Mouse (Mus musculus): ENCODE measurements around the gene Ptger1. TPM values are rescaled to one million over a fixed set of nuclear protein-coding genes. Genes with fewer than 3 reads are reported as not detected.

Ptger1 gene
- polyA plus RNA-seq, 1 experiment from 2014 or later: 5.6 TPM

DNA sequence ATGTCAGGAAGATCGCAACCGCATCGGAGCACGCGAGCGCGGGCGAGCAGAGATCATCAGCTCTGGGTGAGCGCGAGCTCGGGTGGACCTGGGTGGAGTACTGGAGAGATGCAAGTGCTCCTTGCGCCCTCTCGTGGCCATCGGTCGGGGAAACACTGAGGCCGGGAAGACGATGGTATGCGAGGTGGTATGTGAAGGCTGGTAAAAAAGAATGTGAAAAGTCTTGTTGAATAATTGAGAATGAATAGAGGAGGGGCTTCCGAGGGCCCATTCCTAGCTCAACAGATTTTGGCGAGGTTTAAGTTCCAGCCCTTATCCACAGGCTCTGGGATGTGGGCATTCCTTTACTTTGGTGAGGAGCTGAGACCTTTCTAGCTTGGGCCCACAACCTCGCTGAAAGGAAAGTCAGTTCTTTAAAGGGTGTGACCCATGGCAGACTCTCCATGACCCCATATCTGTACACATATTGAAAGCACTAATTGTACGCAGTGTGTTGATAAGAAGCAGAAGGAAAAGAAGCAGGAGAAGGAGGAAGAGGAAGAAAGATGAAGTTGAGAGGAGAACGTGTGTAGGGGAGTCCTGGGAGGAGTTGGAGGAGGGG is 44.0 kb upstream of the Ptger1 start:
- DNase-seq (ENCODE audit: low spot score): peak; percentile 91
- Histone ChIP-seq H3K4me3 (ENCODE audit: low read depth, low read length) (peak overlapping the region; percentile 27), H3K4me2 (replicated peaks; ENCODE audit: low read depth) (peak overlapping the region; percentile 61), H3K36me3 (ENCODE audit: control insufficient read depth, insufficient read depth, low read length) (no peaks in the 10 kb centered on the region), H3K4me1 (replicated peaks; ENCODE audit: control insufficient read depth, insufficient read depth) (no peaks in the 10 kb centered on the region), H3K27me3 (ENCODE audit: control insufficient read depth, insufficient read depth, low read length) (no peaks in the 10 kb centered on the region), H3K9me3 (ENCODE audit: control insufficient read depth, low read length) (0 out of 2 replicates have a peak, but pooled peaks cover 5% of the 10 kb centered on the region), H3K9ac (ENCODE audit: low read length) (peak overlapping the region; percentile 55), H3K27ac (replicated peaks) (no peak overlapping the region)
- TF ChIP-seq EP300 (optimal IDR thresholded peaks at IDR 0.05) (no peak), CTCF (IDR thresholded peaks at IDR 0.05; ENCODE audit: low read depth) (peak; percentile 97)
- 7% methylated on average over 23 of the region's 23 CpGs for WGBS
- peak; percentile 82 for ATAC-seq (ENCODE audit: low FRiP score, low TSS enrichment)

DNA sequence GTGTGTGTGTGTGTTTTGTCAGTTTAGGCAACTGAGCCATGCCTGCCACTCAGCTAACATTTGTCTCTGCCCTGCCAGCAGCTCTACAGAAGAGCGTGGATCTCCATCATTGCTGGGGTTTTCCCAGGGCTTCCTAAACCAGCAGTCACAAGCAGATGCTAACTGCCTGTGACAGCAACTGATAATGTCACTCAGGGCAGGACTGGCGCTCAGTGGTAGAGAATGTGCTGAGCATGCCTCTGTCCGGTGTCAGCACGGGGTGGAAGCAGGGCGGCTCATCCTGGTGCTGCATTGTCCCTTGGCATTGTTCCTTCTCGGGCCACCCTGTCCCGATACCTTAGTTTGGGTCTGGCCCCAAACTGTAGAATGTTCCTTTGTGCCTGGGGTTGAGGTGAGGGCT is 42.9 kb upstream of the Ptger1 start:
- Histone ChIP-seq H3K36me3 (ENCODE audit: control insufficient read depth, insufficient read depth, low read length) (no peaks in the 10 kb centered on the region), H3K27me3 (ENCODE audit: control insufficient read depth, insufficient read depth, low read length) (no peaks in the 10 kb centered on the region), H3K4me2 (replicated peaks; ENCODE audit: low read depth) (no peak overlapping the region), H3K9me3 (ENCODE audit: control insufficient read depth, low read length) (0 out of 2 replicates have a peak, but pooled peaks cover 2% of the 10 kb centered on the region), H3K27ac (replicated peaks) (no peak overlapping the region), H3K4me3 (ENCODE audit: low read depth, low read length) (no peak overlapping the region), H3K4me1 (replicated peaks; ENCODE audit: control insufficient read depth, insufficient read depth) (no peaks in the 10 kb centered on the region), H3K9ac (ENCODE audit: low read length) (no peak overlapping the region)
- TF ChIP-seq CTCF (IDR thresholded peaks at IDR 0.05; ENCODE audit: low read depth) (no peak), EP300 (optimal IDR thresholded peaks at IDR 0.05) (no peak)
- 95% methylated on average over 7 of the region's 7 CpGs for WGBS
- ATAC-seq (ENCODE audit: low FRiP score, low TSS enrichment) (no peak), DNase-seq (ENCODE audit: low spot score) (no peak)

DNA sequence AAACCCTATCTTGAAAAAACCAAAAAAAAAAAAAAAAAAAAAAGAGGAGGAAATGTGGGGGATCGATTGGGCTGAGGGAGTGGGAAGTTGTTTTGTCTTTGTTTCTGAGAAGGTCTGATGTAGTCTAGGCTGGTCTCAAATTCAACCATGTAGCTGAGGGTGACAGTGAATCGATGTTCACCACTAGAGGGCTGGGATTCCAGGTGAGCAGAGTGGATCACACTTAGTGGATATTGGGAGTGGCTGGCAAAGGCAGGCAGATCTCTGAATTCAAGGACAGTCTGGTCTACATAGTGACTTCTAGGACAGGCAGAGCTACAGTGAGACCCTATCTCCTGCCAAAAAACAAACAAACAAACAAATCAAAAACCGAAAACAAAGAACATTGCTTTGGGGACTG is 41.7 kb upstream of the Ptger1 start:
- Histone ChIP-seq H3K4me3 (ENCODE audit: low read depth, low read length) (no peak overlapping the region), H3K9ac (ENCODE audit: low read length) (no peak overlapping the region), H3K27ac (replicated peaks) (no peak overlapping the region), H3K27me3 (ENCODE audit: control insufficient read depth, insufficient read depth, low read length) (no peaks in the 10 kb centered on the region), H3K4me1 (replicated peaks; ENCODE audit: control insufficient read depth, insufficient read depth) (no peaks in the 10 kb centered on the region), H3K9me3 (ENCODE audit: control insufficient read depth, low read length) (no peaks in the 10 kb centered on the region), H3K36me3 (ENCODE audit: control insufficient read depth, insufficient read depth, low read length) (no peaks in the 10 kb centered on the region), H3K4me2 (replicated peaks; ENCODE audit: low read depth) (no peak overlapping the region)
- DNase-seq (ENCODE audit: low spot score) (peak; percentile 47), ATAC-seq (ENCODE audit: low FRiP score, low TSS enrichment) (no peak)
- TF ChIP-seq CTCF (IDR thresholded peaks at IDR 0.05; ENCODE audit: low read depth): peak; percentile 82
- no peak for TF ChIP-seq EP300 (optimal IDR thresholded peaks at IDR 0.05)
- WGBS: 34% methylated on average over 3 of the region's 3 CpGs

DNA sequence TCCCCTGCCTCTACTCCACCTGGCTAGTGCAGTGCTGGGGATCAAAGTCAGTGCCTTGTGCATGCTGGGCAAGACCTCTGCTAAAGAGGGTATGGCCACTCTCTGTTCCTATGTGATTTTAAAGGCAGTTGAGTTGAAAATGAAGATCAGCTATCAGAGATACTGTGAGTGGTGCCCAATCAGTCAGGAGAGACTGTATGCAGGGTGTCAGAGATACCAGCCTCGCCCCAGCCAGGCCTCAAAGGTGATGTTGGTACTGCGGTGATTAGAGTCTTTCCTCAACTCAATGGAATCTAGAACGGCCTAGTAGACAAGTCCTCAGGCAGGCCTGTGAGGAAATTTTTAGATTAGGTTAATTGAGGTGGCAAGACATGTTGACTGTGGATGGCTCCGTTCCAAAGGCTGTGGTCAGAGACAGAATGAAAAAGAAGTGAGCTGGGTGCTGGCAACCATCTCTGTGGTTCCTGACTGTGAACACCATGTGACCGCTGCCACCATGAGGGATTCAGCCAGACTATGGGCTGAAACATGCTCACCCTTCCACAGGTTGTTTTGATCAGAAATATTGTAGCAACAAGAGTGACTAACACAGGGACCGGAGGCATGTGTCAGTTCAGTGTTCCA is 40.7 kb upstream of the Ptger1 start:
- H3K4me3 ChIP-seq (ENCODE audit: low read depth, low read length): no peak overlapping the region
- no peaks in the 10 kb centered on the region for H3K9me3 ChIP-seq (ENCODE audit: control insufficient read depth, low read length)
- H3K4me2 ChIP-seq (replicated peaks; ENCODE audit: low read depth): no peak overlapping the region
- H3K36me3 ChIP-seq (ENCODE audit: control insufficient read depth, insufficient read depth, low read length): no peaks in the 10 kb centered on the region
- H3K27ac ChIP-seq (replicated peaks): no peak overlapping the region
- WGBS: 84% methylated on average over 6 of the region's 6 CpGs
- no peak for DNase-seq (ENCODE audit: low spot score)
- no peaks in the 10 kb centered on the region for H3K27me3 ChIP-seq (ENCODE audit: control insufficient read depth, insufficient read depth, low read length)
- H3K9ac ChIP-seq (ENCODE audit: low read length): no peak overlapping the region
- no peaks in the 10 kb centered on the region for H3K4me1 ChIP-seq (replicated peaks; ENCODE audit: control insufficient read depth, insufficient read depth)
- no peak for ATAC-seq (ENCODE audit: low FRiP score, low TSS enrichment)
- TF ChIP-seq EP300 (optimal IDR thresholded peaks at IDR 0.05): no peak
- TF ChIP-seq CTCF (IDR thresholded peaks at IDR 0.05; ENCODE audit: low read depth): no peak

DNA sequence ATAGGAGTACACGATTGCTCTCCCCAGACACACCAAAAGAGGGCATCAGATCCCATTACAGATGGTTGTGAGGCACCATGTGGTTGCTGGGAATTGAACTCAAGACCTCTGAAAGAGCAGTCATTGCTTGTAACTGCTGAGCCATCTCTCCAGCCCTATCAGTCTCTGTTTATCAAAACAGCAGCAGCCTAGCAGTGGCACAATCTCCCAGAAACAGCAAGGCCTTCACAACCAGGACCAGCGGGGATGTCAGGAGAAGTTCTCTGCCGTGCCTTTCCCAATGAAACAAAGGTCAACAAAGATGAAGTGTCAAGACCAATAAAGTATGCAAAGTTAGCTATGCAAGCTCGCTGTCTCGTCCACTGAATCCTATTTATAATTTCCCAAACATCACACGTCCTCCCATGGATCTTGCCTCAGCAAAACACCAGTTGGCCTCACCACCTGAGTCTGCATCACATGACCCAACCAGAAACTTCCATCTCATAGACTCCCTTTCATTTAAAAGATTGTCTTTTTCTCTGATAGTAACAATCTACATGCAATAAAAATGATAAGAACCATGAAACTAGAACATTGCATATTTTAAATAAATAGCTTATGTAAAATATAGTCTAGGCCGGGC is 34.3 kb upstream of the Ptger1 start:
- Histone ChIP-seq H3K9me3 (ENCODE audit: control insufficient read depth, low read length) (0 out of 2 replicates have a peak, but pooled peaks cover 2% of the 10 kb centered on the region), H3K27me3 (ENCODE audit: control insufficient read depth, insufficient read depth, low read length) (no peaks in the 10 kb centered on the region), H3K4me2 (replicated peaks; ENCODE audit: low read depth) (no peak overlapping the region), H3K4me1 (replicated peaks; ENCODE audit: control insufficient read depth, insufficient read depth) (no peaks in the 10 kb centered on the region), H3K4me3 (ENCODE audit: low read depth, low read length) (no peak overlapping the region), H3K27ac (replicated peaks) (no peak overlapping the region), H3K9ac (ENCODE audit: low read length) (no peak overlapping the region), H3K36me3 (ENCODE audit: control insufficient read depth, insufficient read depth, low read length) (no peaks in the 10 kb centered on the region)
- 80% methylated on average over 7 of the region's 7 CpGs for WGBS
- DNase-seq (ENCODE audit: low spot score) (no peak), ATAC-seq (ENCODE audit: low FRiP score, low TSS enrichment) (no peak)
- no peak for TF ChIP-seq EP300 (optimal IDR thresholded peaks at IDR 0.05)
- no peak for TF ChIP-seq CTCF (IDR thresholded peaks at IDR 0.05; ENCODE audit: low read depth)

DNA sequence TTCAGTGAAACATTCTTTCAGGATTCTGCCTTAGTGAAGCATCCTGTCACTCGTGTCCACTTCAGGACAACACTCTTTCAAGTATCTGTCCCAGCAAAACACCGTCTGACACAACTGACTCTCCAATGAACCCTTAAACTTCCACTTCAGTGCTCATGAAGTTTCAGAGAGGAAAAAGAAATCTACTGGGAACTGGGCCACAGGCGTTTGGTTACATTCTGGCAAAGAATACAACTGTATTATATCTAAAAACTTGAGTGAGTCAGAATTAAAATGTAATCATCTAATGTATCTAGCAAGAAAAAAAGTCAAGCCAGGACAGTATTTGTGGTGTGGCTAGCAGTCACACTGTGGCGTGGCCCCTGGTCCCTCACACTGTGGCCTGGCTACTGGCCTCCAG is 27.6 kb upstream of the Ptger1 start:
- no peak for DNase-seq (ENCODE audit: low spot score)
- no peak overlapping the region for H3K9ac ChIP-seq (ENCODE audit: low read length)
- no peaks in the 10 kb centered on the region for H3K36me3 ChIP-seq (ENCODE audit: control insufficient read depth, insufficient read depth, low read length)
- no peak overlapping the region for H3K27ac ChIP-seq (replicated peaks)
- ATAC-seq (ENCODE audit: low FRiP score, low TSS enrichment): no peak
- no peak overlapping the region for H3K4me3 ChIP-seq (ENCODE audit: low read depth, low read length)
- H3K9me3 ChIP-seq (ENCODE audit: control insufficient read depth, low read length): 0 out of 2 replicates have a peak, but pooled peaks cover 2% of the 10 kb centered on the region
- no peaks in the 10 kb centered on the region for H3K4me1 ChIP-seq (replicated peaks; ENCODE audit: control insufficient read depth, insufficient read depth)
- H3K4me2 ChIP-seq (replicated peaks; ENCODE audit: low read depth): no peak overlapping the region
- WGBS: 55% methylated on average over 4 of the region's 4 CpGs
- TF ChIP-seq EP300 (optimal IDR thresholded peaks at IDR 0.05) (no peak), CTCF (IDR thresholded peaks at IDR 0.05; ENCODE audit: low read depth) (no peak)
- H3K27me3 ChIP-seq (ENCODE audit: control insufficient read depth, insufficient read depth, low read length): no peaks in the 10 kb centered on the region

Data from stomach, postnatal 0 days (tissue).